Mouse (Mus musculus) midbrain, embryonic 13.5 days (tissue): ENCODE measurements at regions not wholly inside any gene's neighbourhood (a gene's known extent, or its start where the extent isn't known, plus 50 kb on each side); places are given as distances from the start of the nearest gene placed in this dataset.

Source experiments
- ATAC-seq: fragments of 200-750 bp; cut with Nextera tagmentation; 2 replicates; pipeline ENCODE4 v1.8.0; 2017; ENCODE audit warnings: mild to moderate bottlenecking, moderate TSS enrichment, moderate library complexity
- H3K27ac ChIP-seq: fragments of 300-500 bp; sonication (generic); 2 replicates; pipeline ENCODE4 v1.5.1; 2015; ENCODE audit warnings: inconsistent platforms, mild to moderate bottlenecking, moderate library complexity
- H3K27me3 ChIP-seq: fragments of 300-500 bp; sonication (generic); 2 replicates; pipeline ENCODE4 v1.6.1; 2015; ENCODE audit warnings: mild to moderate bottlenecking, inconsistent platforms
- H3K36me3 ChIP-seq: fragments of 300-500 bp; sonication (generic); 2 replicates; pipeline ENCODE4 v1.6.1; 2015; ENCODE audit warnings: mild to moderate bottlenecking, inconsistent platforms
- H3K4me1 ChIP-seq: fragments of 300-500 bp; sonication (generic); replicated peaks from 2 replicates; pipeline ENCODE4 v1.6.1; 2015; ENCODE audit warnings: inconsistent platforms
- H3K4me2 ChIP-seq: fragments of 300-500 bp; sonication (generic); replicated peaks from 2 replicates; pipeline ENCODE4 v1.6.1; 2015; ENCODE audit warnings: moderate library complexity, mild to moderate bottlenecking, inconsistent platforms
- H3K4me3 ChIP-seq: fragments of 300-500 bp; sonication (generic); replicated peaks from 2 replicates; pipeline ENCODE4 v1.5.1; 2015; ENCODE audit warnings: mild to moderate bottlenecking, inconsistent platforms
- H3K9ac ChIP-seq: fragments of 300-500 bp; sonication (generic); replicated peaks from 2 replicates; pipeline ENCODE4 v1.6.1; 2015; ENCODE audit warnings: mild to moderate bottlenecking, inconsistent platforms
- H3K9me3 ChIP-seq: fragments of 300-500 bp; sonication (generic); 2 replicates; pipeline ENCODE4 v1.6.1; 2016; ENCODE audit warnings: mild to moderate bottlenecking, inconsistent platforms
- WGBS: fragments of 180-500 bp; shearing (Covaris S2); methylation state at CpG from one replicate; pipeline ENCODE4 v1.1.7; 2015; 5-methylcytosine and 5-hydroxymethylcytosine counted together

DNA sequence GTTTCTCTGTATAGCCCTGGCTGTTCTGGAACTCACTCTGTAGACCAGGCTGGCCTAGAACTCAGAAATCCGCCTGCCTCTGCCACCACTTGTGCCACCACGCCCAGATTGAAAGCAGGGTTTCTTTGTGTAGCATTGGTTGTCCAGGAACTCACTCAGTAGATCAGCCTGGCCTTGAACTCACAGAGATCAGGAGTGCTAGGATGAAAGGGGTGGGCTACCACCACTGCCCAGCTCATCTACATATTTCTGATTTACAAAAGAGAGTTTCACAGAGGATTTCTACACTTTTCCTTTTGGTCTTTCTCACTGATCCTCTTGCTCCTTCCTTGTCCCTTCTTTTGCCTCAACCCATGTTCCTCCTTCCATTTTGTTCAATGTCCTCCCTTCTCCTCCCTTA, 53.1 kb upstream of the Lbx1 start:
- no peak for ATAC-seq
- Histone ChIP-seq H3K4me3 (no peak overlapping the region), H3K9ac (no peak overlapping the region), H3K27ac (no peak overlapping the region), H3K4me1 (peaks cover 15% of the 10 kb centered on the region), H3K9me3 (no peaks in the 10 kb centered on the region), H3K4me2 (no peak overlapping the region), H3K27me3 (peaks cover 48% of the 10 kb centered on the region), H3K36me3 (no peaks in the 10 kb centered on the region)
- 80% methylated on average over 2 of the region's 2 CpGs for WGBS

- Histone ChIP-seq H3K4me2 (no peak overlapping the region), H3K9ac (no peak overlapping the region), H3K27ac (no peak overlapping the region), H3K4me3 (no peak overlapping the region), H3K27me3 (peaks cover 80% of the 10 kb centered on the region), H3K9me3 (no peaks in the 10 kb centered on the region), H3K36me3 (no peaks in the 10 kb centered on the region), H3K4me1 (peaks cover 46% of the 10 kb centered on the region)
- no peak for ATAC-seq
- WGBS, result 31% methylated on average over 3 of the region's 3 CpGs
Measured at GRCm38 (mm10) chr19:45297812-45298211, 62.2 kb upstream of the Lbx1 start.

- 66% methylated on average over 3 of the region's 3 CpGs for WGBS
- peaks cover 48% of the 10 kb centered on the region for H3K4me1 ChIP-seq
- no peak overlapping the region for H3K27ac ChIP-seq
- peaks cover 82% of the 10 kb centered on the region for H3K27me3 ChIP-seq
- no peak for ATAC-seq
- H3K4me2 ChIP-seq, result no peak overlapping the region
- H3K4me3 ChIP-seq, result no peak overlapping the region
- no peak overlapping the region for H3K9ac ChIP-seq
- H3K36me3 ChIP-seq, result no peaks in the 10 kb centered on the region
- H3K9me3 ChIP-seq, result no peaks in the 10 kb centered on the region
Measured at GRCm38 (mm10) chr19:45299341-45299740, 63.7 kb upstream of the Lbx1 start.

DNA sequence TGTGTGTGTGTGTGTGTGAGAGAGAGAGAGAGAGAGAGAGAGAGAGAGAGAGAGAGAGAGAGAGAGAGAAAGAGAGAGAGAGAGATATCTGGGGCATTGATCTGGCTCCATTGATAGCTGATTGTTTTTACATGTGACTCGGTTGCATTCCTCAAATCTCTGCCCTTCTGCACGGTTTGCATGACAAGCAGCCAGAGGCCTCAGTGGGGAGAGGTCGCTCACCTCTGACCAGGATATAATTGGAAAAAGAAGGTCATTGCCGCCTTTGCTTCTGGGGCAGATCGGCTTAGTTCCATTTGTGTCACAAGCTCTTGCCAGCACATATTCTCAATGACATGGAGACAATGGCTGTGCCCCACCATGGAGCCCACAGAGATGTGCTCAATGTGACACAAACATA, 63.8 kb upstream of the Btrc start:
- WGBS, result 25% methylated on average over 5 of the region's 5 CpGs
- H3K4me2 ChIP-seq, result no peak overlapping the region
- no peak overlapping the region for H3K9ac ChIP-seq
- no peaks in the 10 kb centered on the region for H3K9me3 ChIP-seq
- ATAC-seq, result no peak
- H3K4me1 ChIP-seq, result peaks cover 48% of the 10 kb centered on the region
- H3K4me3 ChIP-seq, result no peak overlapping the region
- H3K36me3 ChIP-seq, result no peaks in the 10 kb centered on the region
- peaks cover 83% of the 10 kb centered on the region for H3K27me3 ChIP-seq
- no peak overlapping the region for H3K27ac ChIP-seq

- peaks cover 83% of the 10 kb centered on the region for H3K27me3 ChIP-seq
- 5% methylated on average over 22 of the region's 22 CpGs for WGBS
Measured at GRCm38 (mm10) chr19:45300691-45301431, 62.7 kb upstream of the Btrc start.

GRCm38 (mm10) chr19:45301432-45301732, 62.2 kb upstream of the Btrc start:
- peak overlapping the region; percentile 55 for H3K4me3 ChIP-seq
- no peaks in the 10 kb centered on the region for H3K9me3 ChIP-seq
- peak overlapping the region; percentile 96 for H3K4me2 ChIP-seq
- H3K27me3 ChIP-seq, result peaks cover 83% of the 10 kb centered on the region
- H3K27ac ChIP-seq, result peak overlapping the region; percentile 97
- WGBS, result 2% methylated on average over 16 of the region's 16 CpGs
- H3K9ac ChIP-seq, result peak overlapping the region; percentile 73
- H3K4me1 ChIP-seq, result peaks cover 39% of the 10 kb centered on the region
- H3K36me3 ChIP-seq, result no peaks in the 10 kb centered on the region
- ATAC-seq, result no peak; the same call in none of the 2 replicates

More at GRCm38 (mm10) chr19:45300691-45301431, 62.7 kb upstream of the Btrc start:
- Histone ChIP-seq H3K9me3 (no peaks in the 10 kb centered on the region), H3K4me1 (peaks cover 39% of the 10 kb centered on the region), H3K27ac (peak overlapping the region; percentile 97), H3K4me2 (peak overlapping the region; percentile 96), H3K36me3 (no peaks in the 10 kb centered on the region), H3K4me3 (peak overlapping the region; percentile 55), H3K9ac (peak overlapping the region; percentile 73)
- peak; percentile 55 for ATAC-seq

DNA sequence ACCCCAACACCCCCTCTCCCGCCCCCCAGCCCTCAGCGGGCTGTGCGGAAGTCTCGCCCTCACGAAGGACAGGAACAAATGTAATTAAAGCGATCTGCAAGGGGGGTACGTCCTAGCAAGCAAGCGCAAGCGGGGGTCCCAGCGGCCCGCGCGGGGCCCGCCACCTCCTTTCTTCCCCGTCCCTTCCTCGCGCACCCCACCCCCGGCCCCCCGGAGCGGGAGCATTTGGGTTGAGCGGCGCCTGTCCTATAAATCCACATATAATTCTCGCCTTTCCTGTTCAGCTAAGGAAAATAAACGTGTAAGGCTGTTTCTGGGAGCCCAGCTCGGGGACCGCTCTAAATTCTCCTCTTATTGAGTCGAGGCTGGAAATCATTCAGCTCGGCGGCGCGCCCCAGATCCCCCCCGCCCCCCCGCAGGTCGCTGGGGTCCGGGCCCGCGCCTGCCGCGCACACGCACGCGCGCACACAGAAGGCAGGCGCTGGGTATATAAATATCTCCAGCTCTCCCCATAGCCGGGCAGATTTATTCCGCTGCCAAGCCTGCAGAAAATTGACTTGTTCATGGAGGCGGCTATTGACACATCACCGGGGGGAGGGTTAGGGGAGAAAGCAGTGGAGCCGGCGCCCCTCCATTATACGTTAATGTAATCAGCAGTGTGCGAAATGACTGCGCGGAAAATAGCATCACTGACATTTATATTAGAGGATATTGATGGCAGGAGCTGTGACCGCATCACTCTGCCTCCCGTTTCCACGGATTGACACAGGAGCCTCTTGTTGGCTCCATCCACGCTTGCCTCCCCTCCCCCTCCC, 61.6 kb upstream of the Btrc start:
- no peaks in the 10 kb centered on the region for H3K9me3 ChIP-seq
- no peaks in the 10 kb centered on the region for H3K36me3 ChIP-seq
- whole genome bisulfite sequencing, result under 1% methylated on average over 58 of the region's 58 CpGs
- ATAC-seq, result peak; percentile 85
- peak overlapping the region; percentile 96 for H3K4me2 ChIP-seq
- peaks cover 41% of the 10 kb centered on the region for H3K4me1 ChIP-seq
- H3K27ac ChIP-seq, result peak overlapping the region; percentile 97
- peak overlapping the region; percentile 55 for H3K4me3 ChIP-seq
- H3K27me3 ChIP-seq, result peaks cover 83% of the 10 kb centered on the region
- peak overlapping the region; percentile 73 for H3K9ac ChIP-seq

GRCm38 (mm10) chr19:45302548-45303241, 60.8 kb upstream of the Btrc start:
- Histone ChIP-seq H3K9ac (peak overlapping the region; percentile 73), H3K27me3 (peaks cover 83% of the 10 kb centered on the region), H3K4me1 (peaks cover 48% of the 10 kb centered on the region), H3K27ac (peak overlapping the region; percentile 97), H3K4me2 (peak overlapping the region; percentile 96), H3K36me3 (no peaks in the 10 kb centered on the region), H3K9me3 (no peaks in the 10 kb centered on the region), H3K4me3 (peak overlapping the region; percentile 55)
- ATAC-seq, result peak; percentile 38; the same call in 1 of the 2 replicates
- 2% methylated on average over 16 of the region's 16 CpGs for WGBS

- Histone ChIP-seq H3K9me3 (no peaks in the 10 kb centered on the region), H3K36me3 (no peaks in the 10 kb centered on the region), H3K27me3 (peaks cover 81% of the 10 kb centered on the region), H3K4me1 (peaks cover 49% of the 10 kb centered on the region), H3K4me3 (no peak overlapping the region), H3K4me2 (no peak overlapping the region), H3K9ac (no peak overlapping the region), H3K27ac (no peak overlapping the region)
- 18% methylated on average over 8 of the region's 8 CpGs for WGBS
- no peak for ATAC-seq
Measured at GRCm38 (mm10) chr19:45304538-45304937, 59.0 kb upstream of the Btrc start.

GRCm38 (mm10) chr19:45307299-45308275, 55.9 kb upstream of the Btrc start:
- Histone ChIP-seq H3K4me2 (no peak overlapping the region), H3K27ac (no peak overlapping the region), H3K9ac (no peak overlapping the region), H3K27me3 (peaks cover 80% of the 10 kb centered on the region), H3K9me3 (no peaks in the 10 kb centered on the region), H3K4me3 (no peak overlapping the region), H3K4me1 (peaks cover 60% of the 10 kb centered on the region), H3K36me3 (no peaks in the 10 kb centered on the region)
- no peak for ATAC-seq
- WGBS, result 57% methylated on average over 16 of the region's 16 CpGs

GRCm38 (mm10) chr19:45308676-45309275, 54.8 kb upstream of the Btrc start:
- 56% methylated on average over 8 of the region's 8 CpGs for WGBS
- Histone ChIP-seq H3K4me1 (peaks cover 60% of the 10 kb centered on the region), H3K4me2 (no peak overlapping the region), H3K4me3 (no peak overlapping the region), H3K9ac (no peak overlapping the region), H3K27ac (no peak overlapping the region), H3K36me3 (no peaks in the 10 kb centered on the region), H3K9me3 (no peaks in the 10 kb centered on the region), H3K27me3 (peaks cover 74% of the 10 kb centered on the region)
- ATAC-seq, result no peak
